Mouse (Mus musculus) lung, postnatal 25 days (tissue): Measurements from ENCODE around the gene Gm47429.
"Not testable (repeated sequence)": the region's sequence is repeated elsewhere in the genome, so short reads cannot be mapped to it uniquely, and the experiment has no call there.

Source experiments
- DNase-seq: peaks from one replicate; pipeline ENCODE4 v3.0.0; 2022; ENCODE audit warnings: low spot score

Gene Gm47429

GRCm38 (mm10) chr13:50443812-50444211 is at the start of gene Gm47429:
Gene Gm47429, minus strand, starts transcription at chr13:50443912.
- DNase-seq, result no peak

GRCm38 (mm10) chr13:50488510-50488909 is 44.8 kb upstream of the Gm47429 start:
- not testable (repeated sequence) for DNase-seq

GRCm38 (mm10) chr13:50467007-50467406 is 23.3 kb upstream of the Gm47429 start, which contains the start of gene Nutm2:
Gene Nutm2, plus strand, starts transcription at chr13:50467307.
- no peak for DNase-seq

- DNase-seq, result no peak
Measured at GRCm38 (mm10) chr13:50464621-50465562, 21.2 kb upstream of the Gm47429 start.

- DNase-seq, result not testable (repeated sequence)
Measured at GRCm38 (mm10) chr13:50460433-50460832, 16.7 kb upstream of the Gm47429 start.

- DNase-seq, result no peak
Measured at GRCm38 (mm10) chr13:50453426-50453825, 9.7 kb upstream of the Gm47429 start.

- DNase-seq, result not testable (repeated sequence)
Measured at GRCm38 (mm10) chr13:50452266-50452665, 8.6 kb upstream of the Gm47429 start.

- no peak for DNase-seq
Measured at GRCm38 (mm10) chr13:50445261-50445660, 1.5 kb upstream of the Gm47429 start.

- DNase-seq, result no peak
Measured at GRCm38 (mm10) chr13:50426686-50427085, 17.0 kb downstream of the Gm47429 start.

- DNase-seq, result no peak
Measured at GRCm38 (mm10) chr13:50424517-50424916, 19.2 kb downstream of the Gm47429 start.

GRCm38 (mm10) chr13:50423625-50424209 is 20.0 kb downstream of the Gm47429 start:
- DNase-seq, result no peak

- DNase-seq, result no peak
Measured at GRCm38 (mm10) chr13:50418421-50418820, 25.3 kb downstream of the Gm47429 start.

GRCm38 (mm10) chr13:50417389-50418183 is 26.1 kb downstream of the Gm47429 start, which contains the start of gene Fbxw17:
Gene Fbxw17, plus strand, starts transcription at chr13:50417864.
- DNase-seq, result peak; percentile 70
